Mouse (Mus musculus): Measurements from ENCODE around the gene Fthl17a.

The Fthl17a gene

DNA sequence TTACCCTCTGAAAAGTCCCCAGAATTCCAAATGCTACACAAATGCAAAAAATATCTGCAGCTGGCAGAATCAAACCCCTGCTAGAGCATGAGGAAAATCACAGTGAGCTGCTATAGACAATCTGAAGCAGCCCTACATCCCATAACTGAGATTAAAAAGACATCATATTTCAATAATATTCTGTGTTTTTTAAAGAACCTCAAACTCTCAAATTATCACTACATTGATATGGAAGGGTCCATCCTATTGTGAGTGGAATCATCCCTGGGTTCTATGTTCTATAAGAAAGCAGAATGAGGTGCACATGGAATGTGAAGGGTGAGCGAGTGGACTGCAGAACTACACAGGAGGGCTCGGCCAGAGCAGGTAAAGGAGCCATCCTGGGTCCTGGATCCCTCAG is at the start of gene Fthl17a:
Fthl17a (plus strand) TSS at position 301 of the 400 bp plus-strand sequence.
- in situ Hi-C loops (cut with MseI, MboI), result no loop called here

GRCm38 (mm10) chrX:85207001-85207400 is 42.5 kb upstream of the Fthl17a start:
- in situ Hi-C loops (cut with MseI, MboI), result no loop called here

- in situ Hi-C loops (cut with MseI, MboI), result no loop called here
Measured at GRCm38 (mm10) chrX:85226883-85227282, 22.6 kb upstream of the Fthl17a start.

DNA sequence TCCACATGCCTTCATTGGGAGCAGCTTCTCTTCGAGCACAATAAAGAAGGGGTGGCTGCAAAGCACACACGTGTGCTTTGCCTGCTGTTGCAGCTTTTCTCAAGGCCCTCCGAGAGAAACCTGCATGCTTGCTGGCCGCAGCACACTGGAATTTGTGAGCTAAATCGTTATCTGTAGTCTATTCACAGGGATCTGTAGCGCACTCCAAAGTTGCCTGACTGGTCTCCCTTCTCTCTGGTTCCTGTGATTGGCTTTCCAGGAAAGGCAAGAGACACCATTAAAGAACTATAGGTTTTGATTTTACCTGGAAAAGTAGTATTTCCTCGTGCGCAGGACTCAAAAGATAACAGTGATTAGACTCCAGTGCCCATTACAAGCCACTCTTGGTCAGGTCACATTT is 22.3 kb downstream of the Fthl17a start:
- in situ Hi-C loops (cut with MseI, MboI), result no loop called here

GRCm38 (mm10) chrX:85272296-85272695 is 22.8 kb downstream of the Fthl17a start:
- in situ Hi-C loops (cut with MseI, MboI), result no loop called here

GRCm38 (mm10) chrX:85289846-85290245 is 40.4 kb downstream of the Fthl17a start:
- in situ Hi-C loops (cut with MseI, MboI), result no loop called here

- in situ Hi-C loops (cut with MseI, MboI), result no loop called here
Measured at GRCm38 (mm10) chrX:85292781-85293180, 43.3 kb downstream of the Fthl17a start.

DNA sequence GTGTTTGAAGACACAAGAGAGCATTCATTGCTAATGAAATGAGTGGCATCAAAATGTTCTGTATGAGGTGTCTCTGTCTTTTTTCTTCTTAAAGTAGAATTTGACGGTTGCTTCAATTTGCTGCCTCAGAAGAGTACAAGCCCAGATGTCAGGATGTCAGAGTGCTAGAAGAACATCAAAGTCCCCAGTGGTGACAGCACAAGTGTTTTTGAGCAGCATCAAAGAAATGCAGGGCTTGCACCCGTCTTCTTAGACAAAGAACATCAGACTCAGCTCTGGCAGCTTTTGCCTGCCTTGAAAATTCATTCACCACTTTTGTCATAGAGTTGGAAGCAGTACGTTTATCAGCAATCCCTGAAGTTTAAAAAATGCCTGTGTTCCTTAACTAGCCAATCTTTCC is 44.5 kb downstream of the Fthl17a start:
- in situ Hi-C loops (cut with MseI, MboI), result no loop called here

GRCm38 (mm10) chrX:85304674-85305073 is 55.2 kb downstream of the Fthl17a start:
- in situ Hi-C loops (cut with MseI, MboI), result no loop called here

DNA sequence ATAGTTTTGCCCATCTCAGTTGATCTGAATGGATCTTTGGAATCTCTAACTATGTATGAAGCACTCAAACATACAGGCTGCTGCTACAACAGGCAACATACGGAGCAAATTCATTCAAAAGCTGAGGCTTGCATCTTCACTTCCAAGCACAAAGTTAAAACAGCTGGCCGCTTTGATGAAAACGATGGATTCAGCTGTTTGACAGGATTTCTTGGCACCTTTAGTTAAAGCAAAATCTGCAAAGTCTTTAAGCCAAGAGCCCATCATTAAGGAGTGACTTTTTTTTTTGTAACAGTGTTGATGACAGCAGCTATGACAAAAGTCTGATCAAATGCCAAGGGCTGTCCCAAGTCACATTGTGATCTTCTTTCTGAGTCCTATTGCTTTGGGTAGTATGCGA is 69.1 kb downstream of the Fthl17a start:
- in situ Hi-C loops (cut with MseI, MboI), result no loop called here

DNA sequence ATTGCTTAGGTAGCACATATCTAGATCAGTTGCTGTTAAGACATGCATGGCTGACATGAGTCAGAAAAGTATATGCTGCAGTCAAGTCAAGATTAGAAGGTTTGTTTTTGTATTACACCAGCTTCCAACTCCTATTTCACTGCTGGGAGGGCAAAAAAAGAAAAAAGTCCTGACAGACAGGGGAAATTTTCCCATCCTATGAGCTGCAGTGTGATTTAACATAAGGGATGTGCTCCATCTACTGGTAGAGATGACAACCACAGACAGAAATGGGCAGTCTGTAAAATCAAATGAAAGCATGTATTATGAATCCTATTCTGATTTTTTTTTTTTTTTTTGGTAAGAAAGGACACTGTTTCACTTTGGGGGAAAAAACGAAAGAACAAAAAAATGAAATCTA is 69.7 kb downstream of the Fthl17a start:
- in situ Hi-C loops (cut with MseI, MboI), result no loop called here

Measured in mouse trophoblast stem cell (cell line).